Mouse (Mus musculus): Measurements from ENCODE around the gene Top3a. TPM values are rescaled to one million over a fixed set of nuclear protein-coding genes. Genes with fewer than 3 reads are reported as not detected.
A peak's percentile ranks its signal among the peaks of the same experiment; 100 is the strongest.
"Not testable (repeated sequence)": the region's sequence is repeated elsewhere in the genome, so short reads cannot be mapped to it uniquely, and the experiment has no call there.

Gene Top3a
- total RNA-seq (2022): 1 to 10 TPM; 5.6 to 8.8 (median 6.3) TPM

DNA sequence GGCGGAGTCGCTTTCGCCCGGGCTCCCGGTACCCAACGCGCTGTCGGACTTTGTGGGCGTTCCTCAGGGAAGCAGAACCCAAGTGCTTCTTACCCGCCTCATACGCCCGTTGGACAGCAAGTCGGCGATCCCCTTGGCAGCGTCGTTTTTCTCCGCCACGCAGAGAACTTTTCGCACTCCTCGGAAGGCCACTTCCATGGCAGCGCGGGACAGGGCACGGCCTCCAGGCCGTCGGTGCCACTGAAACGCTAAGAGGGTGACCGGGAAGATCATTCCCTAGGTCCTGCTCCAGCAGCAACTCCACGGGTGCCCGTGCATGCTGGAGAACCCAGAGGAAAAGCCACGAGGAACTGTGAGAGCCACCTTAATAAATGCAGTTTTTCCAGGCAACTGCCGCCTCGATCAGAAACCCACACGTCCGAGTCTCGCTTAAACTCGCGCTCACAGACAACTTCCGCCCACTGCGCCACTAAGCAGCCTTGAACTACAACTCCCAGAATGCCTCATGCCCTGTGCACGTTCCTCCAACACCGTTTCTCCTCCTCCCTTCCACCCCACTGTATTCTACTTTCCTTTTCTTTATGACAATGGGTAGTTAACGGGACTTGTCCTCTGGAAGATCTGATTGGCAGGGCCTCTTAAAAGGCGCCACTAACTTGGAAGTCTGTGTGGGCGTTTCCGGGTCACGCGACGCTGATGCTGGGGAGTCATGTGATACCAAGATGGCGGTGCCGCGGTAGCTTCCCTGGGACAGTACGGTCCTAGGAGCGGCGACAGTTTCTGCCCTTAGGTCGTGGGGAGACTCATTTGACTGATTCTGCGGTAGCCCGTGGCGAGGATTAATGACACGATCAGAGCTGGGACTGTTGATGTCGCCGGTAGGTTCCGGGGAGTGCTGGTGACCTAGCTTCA, at the start of gene Top3a, which contains the start of gene Smcr8:
Gene Top3a, minus strand, starts transcription at position 537 of the 912 bp plus-strand sequence.
Gene Smcr8, plus strand, starts transcription at position 696 of the 912 bp plus-strand sequence.
- peak; percentile 84 to 88 for DNase-seq (ENCODE audit: low spot score in 2 of 2)

- no peak for DNase-seq (ENCODE audit: low spot score in 2 of 2)
Observed at GRCm38 (mm10) chr11:60826700-60827099, 49.5 kb upstream of the Top3a start.

DNA sequence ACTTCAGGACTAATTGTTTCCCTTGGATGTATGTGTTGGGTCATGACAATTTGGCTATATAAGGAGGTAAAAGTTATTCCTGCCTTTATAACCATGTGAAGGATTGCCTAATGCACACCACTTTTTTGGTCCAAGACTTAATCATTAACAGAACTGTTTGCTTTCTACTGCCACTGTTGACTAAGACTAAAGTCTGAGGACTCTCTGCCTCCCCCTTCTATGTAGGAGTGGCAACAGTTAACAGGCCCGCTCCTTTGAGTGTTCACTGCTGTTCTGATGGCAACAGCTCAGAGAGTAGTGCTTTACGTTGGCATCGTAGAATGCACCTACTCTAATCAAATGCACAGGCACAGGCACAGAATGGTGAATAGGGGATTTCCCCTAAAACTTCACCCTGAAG, 48.0 kb upstream of the Top3a start:
- DNase-seq (ENCODE audit: low spot score in 2 of 2): no peak

DNA sequence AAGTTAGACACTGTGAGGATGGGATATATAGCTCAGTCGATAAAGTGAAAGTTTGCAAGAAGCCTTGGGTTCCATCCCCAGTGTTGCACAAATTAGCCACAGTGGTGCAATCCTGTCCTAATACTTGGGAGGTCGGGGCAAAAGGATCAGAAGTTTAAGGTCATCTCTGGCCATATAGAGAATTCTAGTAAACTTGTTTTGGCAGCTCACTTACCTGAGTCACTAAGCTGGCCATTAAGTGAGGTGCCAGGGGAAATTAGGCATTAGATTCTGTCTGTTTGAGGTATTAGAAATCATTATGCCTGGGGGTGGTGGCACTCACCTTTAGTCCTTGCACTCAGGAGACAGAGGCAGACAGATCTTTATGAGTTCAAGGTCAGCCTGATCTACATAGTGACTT, 46.6 kb upstream of the Top3a start:
- no peak for DNase-seq (ENCODE audit: low spot score in 2 of 2)

- no peak for DNase-seq (ENCODE audit: low spot score in 2 of 2)
Observed at GRCm38 (mm10) chr11:60816398-60816797, 39.2 kb upstream of the Top3a start.

DNA sequence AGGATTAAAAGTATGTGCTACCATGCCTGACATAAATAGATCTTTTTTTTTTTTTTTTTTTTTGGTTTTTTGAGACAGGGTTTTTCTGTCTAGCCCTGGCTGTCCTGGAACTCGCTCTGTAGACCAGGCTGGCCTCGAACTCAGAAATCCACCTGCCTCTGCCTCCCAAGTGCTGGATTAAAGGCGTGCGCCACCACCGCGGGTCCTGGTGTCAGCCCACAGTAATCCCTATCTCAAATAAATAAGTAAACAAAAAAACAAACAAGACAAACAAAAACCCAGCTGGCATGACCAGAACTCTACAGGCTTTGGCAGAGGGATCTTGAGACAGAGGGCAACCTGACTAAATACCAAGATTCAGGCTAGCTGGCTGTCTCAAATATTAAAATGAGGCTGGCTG, 34.5 kb upstream of the Top3a start, which contains the start of gene Shmt1:
Gene Shmt1, minus strand, starts transcription at position 101 of the 400 bp plus-strand sequence.
- DNase-seq (ENCODE audit: low spot score in 2 of 2): not testable (repeated sequence)

DNA sequence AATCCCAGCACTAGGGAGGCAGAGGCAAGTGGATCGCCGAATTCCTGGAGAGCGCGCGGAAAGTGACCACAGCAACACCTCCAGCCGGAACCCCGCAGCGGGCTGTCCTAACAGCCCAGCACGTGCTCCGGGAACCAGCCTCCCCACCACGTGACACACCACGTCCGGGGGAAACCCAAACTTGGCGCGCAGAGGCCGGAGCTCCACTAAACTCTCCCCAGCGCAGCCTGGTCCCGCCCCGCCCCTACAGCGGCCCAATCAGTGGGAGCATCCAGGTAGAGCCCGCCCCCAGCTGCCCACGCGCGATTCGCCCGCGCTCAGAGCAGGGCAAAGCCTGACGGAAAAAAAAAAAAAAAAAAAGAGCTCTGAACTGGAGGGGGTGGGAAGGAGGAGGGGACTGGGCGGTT, 33.9 kb upstream of the Top3a start:
- peak; percentile 87 to 88 for DNase-seq (ENCODE audit: low spot score in 2 of 2)

- no peak for DNase-seq (ENCODE audit: low spot score in 2 of 2)
Observed at GRCm38 (mm10) chr11:60810046-60810965, 33.1 kb upstream of the Top3a start.

GRCm38 (mm10) chr11:60809546-60809945, 32.4 kb upstream of the Top3a start:
- DNase-seq (ENCODE audit: low spot score in 2 of 2): no peak

- DNase-seq (ENCODE audit: low spot score in 2 of 2): peak; percentile 42 to 64
Observed at GRCm38 (mm10) chr11:60808286-60809070, 31.3 kb upstream of the Top3a start.

DNA sequence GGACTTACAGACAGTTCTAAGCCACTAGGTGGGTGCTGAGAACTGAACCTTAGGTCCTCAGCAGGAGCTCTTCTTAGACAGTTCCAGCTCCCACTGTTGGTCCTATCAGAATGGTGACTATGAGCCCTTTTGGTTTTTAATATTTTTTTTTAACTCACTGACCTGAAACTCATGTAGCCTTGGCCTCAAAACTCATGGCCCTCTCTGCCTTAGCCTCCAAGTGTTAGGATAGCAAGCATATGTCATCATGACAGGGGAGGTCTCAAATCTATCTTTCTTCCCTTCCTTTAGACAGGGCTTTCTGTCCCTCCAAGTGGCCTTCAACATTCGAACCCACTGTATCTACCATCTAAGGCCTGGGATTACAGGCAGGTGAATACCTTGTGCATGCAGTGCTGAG, 23.7 kb upstream of the Top3a start:
- DNase-seq (ENCODE audit: low spot score in 2 of 2): no peak

- DNase-seq (ENCODE audit: low spot score in 2 of 2): no peak
Observed at GRCm38 (mm10) chr11:60799977-60800376, 22.8 kb upstream of the Top3a start.

GRCm38 (mm10) chr11:60796342-60796741, 19.2 kb upstream of the Top3a start:
- no peak for DNase-seq (ENCODE audit: low spot score in 2 of 2)

GRCm38 (mm10) chr11:60790472-60790871, 13.3 kb upstream of the Top3a start:
- DNase-seq (ENCODE audit: low spot score in 2 of 2): no peak

DNA sequence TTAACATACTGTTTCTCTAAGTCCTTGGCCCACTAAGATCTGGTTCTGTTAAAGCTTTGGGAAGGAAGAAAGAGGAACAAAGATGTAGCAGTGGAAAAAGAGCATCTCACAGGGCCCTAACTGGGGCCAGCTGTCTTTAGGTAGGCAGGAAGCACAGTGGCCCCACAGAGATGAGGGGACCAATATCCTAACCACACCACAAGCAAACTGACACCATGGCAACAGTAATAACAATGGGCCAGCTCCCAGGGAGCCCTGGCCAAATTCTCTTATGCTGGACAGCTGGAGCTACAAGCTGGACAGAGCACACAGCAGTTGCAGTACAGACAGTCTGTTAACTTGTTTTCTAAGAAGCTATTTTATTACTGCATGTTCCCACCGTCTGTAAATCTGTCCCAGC, 10.4 kb upstream of the Top3a start:
- peak in 1 of 2 experiments; percentile 20 for DNase-seq (ENCODE audit: low spot score in 2 of 2)

- DNase-seq (ENCODE audit: low spot score in 2 of 2): no peak
Observed at GRCm38 (mm10) chr11:60784179-60784922, 7.2 kb upstream of the Top3a start.

DNA sequence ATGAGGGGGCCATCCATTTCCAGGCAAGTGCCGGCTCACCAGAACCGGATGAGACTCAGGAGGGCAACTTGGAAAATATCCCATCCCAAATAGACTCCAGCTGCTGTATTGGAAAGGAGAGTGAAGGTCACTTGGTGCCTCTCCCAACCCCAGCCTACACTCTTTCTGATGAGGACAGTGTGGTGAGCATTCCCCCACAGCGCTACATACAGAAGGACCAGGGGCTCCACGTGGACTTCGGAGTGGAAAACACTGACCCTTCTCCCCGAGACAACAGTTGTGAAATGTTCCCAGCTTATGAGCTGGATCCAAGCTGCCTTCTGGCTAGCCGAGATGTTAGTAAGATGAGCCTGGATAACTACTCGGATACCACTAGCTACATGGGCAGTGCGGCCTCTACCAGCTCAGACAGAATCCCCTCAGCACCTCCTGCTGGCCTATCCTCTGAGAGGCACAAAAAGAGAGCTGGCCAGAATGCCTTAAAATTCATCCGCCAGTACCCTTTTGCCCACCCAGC, 2.6 kb upstream of the Top3a start:
- no peak for DNase-seq (ENCODE audit: low spot score in 2 of 2)

GRCm38 (mm10) chr11:60777801-60778370, 721 bp upstream of the Top3a start:
- no peak for DNase-seq (ENCODE audit: low spot score in 2 of 2)

GRCm38 (mm10) chr11:60776107-60776828, 897 bp downstream of the Top3a start:
- DNase-seq (ENCODE audit: low spot score in 2 of 2): no peak

Measured in layer of hippocampus, adult 8-10 months (tissue).